Mouse (Mus musculus): Measurements from ENCODE around the gene Hdac1.

Gene Hdac1

GRCm38 (mm10) chr4:129542592-129543141 lies at the start of gene Hdac1:
Hdac1 (minus strand) TSS chr4:129542713.
- DNase-seq (ENCODE audit: low spot score) = peak; percentile 97

GRCm38 (mm10) chr4:129588865-129589264 lies 46.4 kb upstream of the Hdac1 start:
- no peak for DNase-seq (ENCODE audit: low spot score)

GRCm38 (mm10) chr4:129586943-129587342 lies 44.4 kb upstream of the Hdac1 start:
- no peak for DNase-seq (ENCODE audit: low spot score)

- DNase-seq (ENCODE audit: low spot score) = no peak
Measured at GRCm38 (mm10) chr4:129585773-129586172, 43.3 kb upstream of the Hdac1 start.

DNA sequence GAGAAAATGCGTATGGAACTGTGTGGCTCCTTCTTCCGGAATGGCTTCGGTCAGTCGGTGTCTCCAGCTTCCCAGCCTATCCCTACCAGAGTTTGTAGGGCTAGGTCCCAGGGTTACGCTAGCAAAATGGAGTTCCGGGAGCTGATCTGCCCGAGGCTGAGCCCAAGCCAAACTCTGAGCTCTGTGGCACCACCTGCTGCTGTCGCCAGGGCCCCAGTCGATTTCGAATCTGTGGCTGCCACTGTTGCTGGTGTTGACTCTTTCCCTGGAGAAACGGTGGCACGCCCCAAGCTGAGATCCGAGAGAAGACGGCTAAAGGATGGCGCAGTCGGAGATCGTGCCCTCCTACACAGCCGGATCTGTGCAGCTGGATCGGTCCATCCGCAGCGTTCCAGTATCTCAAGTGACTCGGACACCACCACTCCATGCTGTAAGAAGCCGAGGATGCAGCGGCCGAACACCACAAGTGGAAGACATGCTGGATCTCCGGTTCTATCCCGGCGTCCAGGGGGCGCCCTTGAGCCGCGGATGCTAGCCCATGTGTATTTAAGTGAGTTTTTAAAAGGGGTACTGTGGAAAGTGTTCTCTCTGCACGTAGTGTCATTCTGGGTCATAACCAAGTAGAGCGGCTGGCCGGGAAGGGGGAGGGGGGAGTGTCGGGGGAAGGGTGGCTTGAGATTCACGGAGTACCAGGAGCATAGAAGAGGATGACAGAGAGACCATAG lies 42.5 kb upstream of the Hdac1 start:
- DNase-seq (ENCODE audit: low spot score) = peak; percentile 83

GRCm38 (mm10) chr4:129584370-129584769 lies 41.9 kb upstream of the Hdac1 start:
- no peak for DNase-seq (ENCODE audit: low spot score)

GRCm38 (mm10) chr4:129582251-129582650 lies 39.7 kb upstream of the Hdac1 start:
- no peak for DNase-seq (ENCODE audit: low spot score)

DNA sequence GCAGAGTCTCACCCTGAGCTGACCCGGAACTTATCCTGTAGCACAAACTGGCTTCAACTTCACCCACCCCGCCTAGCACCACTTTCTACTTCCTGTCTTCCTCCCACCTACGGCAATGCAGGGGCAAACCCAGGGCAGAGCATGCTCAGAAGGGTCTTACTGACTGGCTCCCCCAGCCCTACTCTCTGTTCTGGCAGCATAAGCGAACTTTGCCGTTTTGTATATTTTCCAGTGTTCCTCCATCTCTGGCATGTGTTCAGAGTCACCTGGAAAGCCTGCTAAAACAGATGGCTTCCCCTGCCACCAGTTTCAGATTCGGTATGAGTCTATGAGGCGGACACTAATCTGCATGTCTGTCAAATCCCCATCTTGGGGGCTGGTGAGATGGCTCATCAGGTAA lies 37.8 kb upstream of the Hdac1 start:
- no peak for DNase-seq (ENCODE audit: low spot score)

DNA sequence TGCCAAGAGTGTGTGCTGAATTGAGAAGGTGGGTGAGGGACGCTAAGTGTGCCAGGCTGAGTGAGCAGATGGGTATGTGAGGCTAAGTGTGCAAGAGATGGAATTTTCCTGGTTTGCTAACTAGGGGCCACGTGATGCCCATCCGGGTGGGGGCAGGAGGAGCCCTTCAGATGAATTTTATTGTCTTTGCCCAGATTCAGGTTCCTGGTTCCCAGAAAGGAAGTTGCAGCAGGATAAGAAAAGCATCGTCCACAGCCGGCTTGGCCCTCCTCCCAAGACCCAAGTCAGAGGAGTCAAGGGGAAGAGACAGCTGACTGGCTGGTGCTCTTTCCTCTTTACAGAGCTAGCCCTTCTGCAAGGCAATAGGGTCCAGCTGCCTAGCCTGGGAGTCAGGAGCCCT lies 36.0 kb upstream of the Hdac1 start, which contains the start of gene Fam167b:
Gene Fam167b (minus strand): TSS at position 84 of the 400 bp plus-strand sequence.
- DNase-seq (ENCODE audit: low spot score) = no peak

- no peak for DNase-seq (ENCODE audit: low spot score)
Measured at GRCm38 (mm10) chr4:129577688-129578087, 35.2 kb upstream of the Hdac1 start.

DNA sequence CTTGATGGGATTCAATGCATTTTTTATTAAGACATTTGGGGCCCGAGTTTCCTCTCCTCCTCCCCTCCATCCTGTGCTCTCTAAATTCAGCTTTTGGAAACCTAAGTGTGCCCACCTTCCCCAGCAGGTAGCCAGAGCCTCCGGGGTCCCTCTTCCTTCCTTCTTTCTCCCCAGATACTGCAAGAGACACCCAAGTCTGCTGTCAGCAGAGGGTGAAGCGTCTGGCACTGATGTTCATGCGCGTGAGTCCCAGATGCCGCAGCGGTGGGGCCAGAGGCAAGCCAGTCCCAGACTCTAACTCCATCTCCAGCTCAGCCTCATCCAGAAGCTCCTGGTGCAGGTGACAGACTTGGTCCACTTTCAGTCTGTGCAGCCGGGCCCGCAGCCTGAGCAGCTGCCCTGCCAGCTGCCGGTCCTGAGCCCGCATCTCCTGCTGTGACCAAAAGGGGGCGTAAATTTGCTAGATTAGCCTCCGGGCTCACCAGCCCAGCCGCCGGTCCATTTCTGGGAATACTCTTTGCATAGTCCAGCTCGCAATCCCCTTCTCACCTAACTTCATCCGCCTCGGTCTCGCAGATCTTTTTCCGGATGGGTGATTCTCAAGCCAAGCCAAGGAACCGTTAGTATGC lies 34.5 kb upstream of the Hdac1 start:
- no peak for DNase-seq (ENCODE audit: low spot score)

GRCm38 (mm10) chr4:129575171-129575844 lies 32.8 kb upstream of the Hdac1 start:
- no peak for DNase-seq (ENCODE audit: low spot score)

DNA sequence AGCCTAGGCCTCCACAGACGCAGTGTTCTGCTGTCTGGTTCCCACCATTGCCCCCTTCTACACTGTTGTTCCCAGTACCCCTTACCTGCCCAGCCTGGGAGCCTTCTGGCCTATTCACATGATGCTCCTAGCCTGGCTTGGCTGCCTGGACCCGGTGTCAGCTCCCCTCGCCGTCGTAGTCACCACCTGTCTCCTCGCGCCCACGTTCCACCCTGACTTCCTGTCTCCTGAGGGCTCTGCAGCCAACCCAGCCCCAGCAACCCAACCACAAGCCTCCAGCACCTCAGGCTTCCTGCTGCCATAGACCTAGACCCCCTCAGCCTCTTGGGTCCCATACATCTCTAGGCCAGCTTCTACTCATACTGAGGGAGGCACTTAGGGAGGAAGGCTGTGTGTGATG lies 30.9 kb upstream of the Hdac1 start, which contains the start of gene Lck:
Gene Lck (minus strand): TSS at position 212 of the 400 bp plus-strand sequence.
- no peak for DNase-seq (ENCODE audit: low spot score)

DNA sequence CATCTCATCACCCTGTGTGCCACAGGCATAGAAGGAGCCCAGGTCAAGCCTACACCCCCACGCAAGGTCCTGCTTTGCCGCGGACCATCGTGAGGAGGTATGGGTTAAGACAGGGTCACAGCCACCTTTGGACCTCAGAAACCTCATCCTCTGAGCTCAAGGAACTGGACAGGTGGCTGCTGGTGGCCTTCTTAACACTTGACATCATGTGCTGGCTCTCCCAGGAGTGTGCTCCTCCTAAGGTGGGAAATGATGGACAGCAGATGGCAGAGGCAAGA lies 30.5 kb upstream of the Hdac1 start:
- no peak for DNase-seq (ENCODE audit: low spot score)

- DNase-seq (ENCODE audit: low spot score) = no peak
Measured at GRCm38 (mm10) chr4:129572236-129573092, 30.0 kb upstream of the Hdac1 start.

GRCm38 (mm10) chr4:129571551-129572084 lies 29.1 kb upstream of the Hdac1 start:
- DNase-seq (ENCODE audit: low spot score) = no peak

- no peak for DNase-seq (ENCODE audit: low spot score)
Measured at GRCm38 (mm10) chr4:129570028-129570427, 27.5 kb upstream of the Hdac1 start.

- no peak for DNase-seq (ENCODE audit: low spot score)
Measured at GRCm38 (mm10) chr4:129568366-129568765, 25.9 kb upstream of the Hdac1 start.

DNA sequence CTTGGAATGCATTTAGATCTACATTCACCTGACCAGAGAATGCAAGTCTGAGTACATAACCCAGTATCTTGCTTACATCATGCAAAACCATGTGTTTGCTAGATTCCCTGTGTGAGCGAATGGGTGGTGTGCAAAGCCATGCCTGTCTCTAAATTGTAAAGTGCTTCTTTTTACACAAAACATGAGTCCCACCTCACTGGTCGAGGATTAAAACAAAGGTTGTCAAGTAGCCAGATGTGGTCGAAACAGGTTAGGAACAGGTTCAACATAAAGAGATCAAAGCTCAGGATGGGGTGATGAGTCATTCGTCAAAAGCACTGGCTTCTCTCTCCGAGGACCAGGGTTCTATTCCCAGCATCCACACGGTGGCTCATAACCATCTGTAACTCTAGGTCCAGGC lies 22.6 kb upstream of the Hdac1 start:
- DNase-seq (ENCODE audit: low spot score) = no peak

DNA sequence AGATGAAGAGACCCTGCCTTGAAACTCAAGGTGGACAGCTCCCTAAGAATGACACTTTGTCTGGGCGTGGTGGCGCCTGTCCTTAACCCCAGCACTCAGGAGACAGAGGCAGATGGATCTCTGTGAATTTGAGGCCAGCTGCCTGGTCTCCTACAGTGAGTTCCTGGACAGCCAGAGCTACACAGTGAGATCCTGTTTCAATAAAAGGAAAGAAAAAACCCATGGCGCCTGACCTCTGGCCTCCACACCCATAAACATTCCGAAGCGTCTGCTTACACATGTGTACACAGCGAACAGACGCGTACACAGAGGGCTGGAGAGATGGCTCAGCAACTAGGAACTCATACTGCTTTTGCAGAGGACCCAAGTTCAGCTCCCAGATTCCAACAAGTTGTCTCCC lies 21.2 kb upstream of the Hdac1 start:
- DNase-seq (ENCODE audit: low spot score) = no peak

- DNase-seq (ENCODE audit: low spot score) = no peak
Measured at GRCm38 (mm10) chr4:129561184-129561583, 18.7 kb upstream of the Hdac1 start.

Measured in c-Kit-positive CD71-positive TER-119-positive erythroid progenitor cells, embryonic 14.5 days (primary cell).